Mouse (Mus musculus) stomach, postnatal 0 days (tissue): Measurements from ENCODE around the gene Gpr68. TPM values are rescaled to one million over a fixed set of nuclear protein-coding genes. Genes with fewer than 3 reads are reported as not detected.
A peak's percentile ranks its signal among the peaks of the same experiment; 100 is the strongest.

Experiments used
- ATAC-seq: fragments of 200-750 bp; cut with Nextera tagmentation; 2 replicates; pipeline ENCODE4 v1.8.0; 2017; ENCODE audit not compliant: low FRiP score, low TSS enrichment
- DNase-seq: peaks from one replicate; pipeline ENCODE4 v3.0.0-alpha.2; 2016; ENCODE audit warnings: low spot score
- H3K27ac ChIP-seq: fragments of 300-500 bp; sonication (generic); replicated peaks from 2 replicates; pipeline ENCODE4 v1.5.1; 2014; ENCODE audit warnings: mild to moderate bottlenecking, control low read depth
- H3K27me3 ChIP-seq: fragments of 300-500 bp; sonication (generic); 2 replicates; pipeline ENCODE4 v1.6.1; 2014; ENCODE audit warnings: low read length; ENCODE audit not compliant: control insufficient read depth, insufficient read depth
- H3K36me3 ChIP-seq: fragments of 300-500 bp; sonication (generic); 2 replicates; pipeline ENCODE4 v1.6.1; 2014; ENCODE audit warnings: low read length, mixed read lengths; ENCODE audit not compliant: control insufficient read depth, insufficient read depth
- H3K4me1 ChIP-seq: fragments of 300-500 bp; sonication (generic); replicated peaks from 2 replicates; pipeline ENCODE4 v1.6.1; 2014; ENCODE audit warnings: antibody characterized with exemption; ENCODE audit not compliant: control insufficient read depth, insufficient read depth
- H3K4me2 ChIP-seq: fragments of 300-500 bp; sonication (generic); replicated peaks from 2 replicates; pipeline ENCODE4 v1.6.1; 2014; ENCODE audit warnings: low read depth, mild to moderate bottlenecking, control low read depth, moderate library complexity
- H3K4me3 ChIP-seq: fragments of 300-500 bp; sonication (generic); 2 replicates; pipeline ENCODE4 v1.5.1; 2014; ENCODE audit warnings: low read depth, low read length, control low read depth
- H3K9ac ChIP-seq: fragments of 300-500 bp; sonication (generic); 2 replicates; pipeline ENCODE4 v1.6.1; 2014; ENCODE audit warnings: mild to moderate bottlenecking, low read length, control low read depth, mixed read lengths
- H3K9me3 ChIP-seq: fragments of 300-500 bp; sonication (generic); 2 replicates; pipeline ENCODE4 v1.6.1; 2016; ENCODE audit warnings: low read length; ENCODE audit not compliant: control insufficient read depth
- CTCF ChIP-seq: IDR thresholded peaks from 2 replicates; pipeline ENCODE4 v1.5.1; 2016; ENCODE audit warnings: antibody characterized with exemption, low read depth, mild to moderate bottlenecking, moderate library complexity
- EP300 ChIP-seq: optimal IDR thresholded peaks from 2 replicates; pipeline ENCODE3; 2016; ENCODE audit warnings: antibody characterized with exemption
- WGBS: fragments of 180-500 bp; shearing (Covaris S2); extraction: QIAGEN DNeasy Blood & Tissue Kit; methylation state at CpG from one replicate; pipeline ENCODE4 v1.1.7; 2014; 5-methylcytosine and 5-hydroxymethylcytosine counted together
- polyA plus RNA-seq: library from polyadenylated mRNA; unstranded; fragments of >200 nt; fragmentation: Nextera tagmentation; extraction: Ambion mirVana; gene quantifications from 2 replicates; pipeline ENCODE4 v1.2.1, GENCODE M21; 2015

The Gpr68 gene
- polyA plus RNA-seq, 1 experiment from 2014 or later = 0.44 TPM

DNA sequence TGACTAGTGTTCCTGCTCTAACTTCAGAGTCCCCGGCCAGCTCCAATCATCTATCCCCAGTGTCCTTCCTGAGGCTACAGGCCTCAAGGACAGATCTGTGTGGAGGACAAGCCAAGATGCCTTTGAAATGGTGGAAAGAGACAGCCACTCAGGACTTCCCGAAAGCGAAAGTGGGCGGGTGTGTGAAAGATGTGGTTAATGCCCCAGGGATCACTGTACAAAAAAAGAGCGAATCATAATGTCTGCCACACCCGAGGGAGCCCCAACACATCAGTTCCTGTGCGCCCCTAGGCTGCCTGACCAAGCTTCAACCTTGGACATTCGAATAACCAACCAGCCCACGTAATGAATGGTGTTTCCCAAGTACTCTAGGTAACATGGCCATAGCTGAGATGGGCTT, 20.3 kb upstream of the Gpr68 start:
- TF ChIP-seq CTCF (no peak), EP300 (no peak)
- H3K27ac ChIP-seq = no peak overlapping the region

GRCm38 (mm10) chr12:100925644-100926619, 17.9 kb upstream of the Gpr68 start:
- no peak overlapping the region for H3K4me2 ChIP-seq
- H3K9ac ChIP-seq = no peak overlapping the region

More for the DNA sequence above, 20.3 kb upstream of the Gpr68 start:
- H3K4me3 ChIP-seq = no peak overlapping the region
- no peaks in the 10 kb centered on the region for H3K4me1 ChIP-seq
- H3K27me3 ChIP-seq = no peaks in the 10 kb centered on the region
- H3K9me3 ChIP-seq = no peaks in the 10 kb centered on the region
- no peak for ATAC-seq
- H3K36me3 ChIP-seq = peaks cover 5% of the 10 kb centered on the region; the same call in 1 of the 2 replicates
- H3K9ac ChIP-seq = no peak overlapping the region
- H3K4me2 ChIP-seq = no peak overlapping the region
- no peak for DNase-seq
- 82% methylated on average over 9 of the region's 9 CpGs for WGBS

DNA sequence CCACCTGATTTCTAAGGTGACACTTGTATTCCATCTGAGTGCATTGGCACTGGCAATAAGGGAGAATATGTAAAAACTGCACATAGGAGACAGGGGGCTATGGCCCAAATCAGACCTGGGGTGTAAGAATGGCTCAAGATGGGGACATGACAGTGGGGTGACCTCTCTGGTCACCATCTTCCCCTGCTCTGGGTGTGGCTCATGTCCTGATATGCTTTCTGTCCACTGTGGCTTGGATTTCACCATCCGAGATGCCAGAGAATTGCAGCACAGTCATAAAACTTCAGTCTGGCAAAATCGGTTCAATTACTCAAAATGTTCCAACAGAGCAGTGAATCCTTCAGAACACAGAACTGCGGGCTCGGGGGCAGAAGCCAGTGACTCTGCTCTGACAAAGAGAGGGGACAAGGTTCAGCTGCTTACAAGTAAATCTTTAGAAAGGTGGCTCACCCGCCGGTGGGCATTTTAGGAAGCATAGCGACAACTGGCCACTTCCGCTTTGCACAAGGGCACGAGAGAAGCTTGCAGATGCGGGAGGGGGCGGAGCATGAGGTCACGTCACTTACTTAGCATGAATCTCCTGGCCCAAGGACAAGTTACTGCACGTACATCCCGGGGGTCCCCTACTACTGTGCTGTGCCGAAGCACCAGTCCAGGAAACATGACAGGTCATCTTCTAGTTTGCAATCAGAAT, 16.8 kb upstream of the Gpr68 start:
- Histone ChIP-seq H3K4me1 (no peaks in the 10 kb centered on the region), H3K9me3 (no peaks in the 10 kb centered on the region), H3K27ac (no peak overlapping the region), H3K36me3 (0 out of 2 replicates have a peak, but pooled peaks cover 2% of the 10 kb centered on the region), H3K4me2 (no peak overlapping the region), H3K9ac (no peak overlapping the region), H3K4me3 (no peak overlapping the region), H3K27me3 (no peaks in the 10 kb centered on the region)
- 84% methylated on average over 15 of the region's 15 CpGs for WGBS
- TF ChIP-seq EP300 = no peak
- no peak for TF ChIP-seq CTCF
- ATAC-seq (no peak), DNase-seq (no peak)

More at GRCm38 (mm10) chr12:100925644-100926619, 17.9 kb upstream of the Gpr68 start:
- Histone ChIP-seq H3K36me3 (0 out of 2 replicates have a peak, but pooled peaks cover 2% of the 10 kb centered on the region), H3K9me3 (no peaks in the 10 kb centered on the region), H3K4me1 (no peaks in the 10 kb centered on the region), H3K27ac (no peak overlapping the region), H3K4me3 (no peak overlapping the region), H3K27me3 (no peaks in the 10 kb centered on the region)
- peak; percentile 66; the same call in 1 of the 2 replicates for ATAC-seq
- DNase-seq = no peak
- TF ChIP-seq EP300 = no peak
- TF ChIP-seq CTCF = peak; percentile 91
- 71% methylated on average over 14 of the region's 14 CpGs for WGBS

- H3K27ac ChIP-seq = no peak overlapping the region
- no peaks in the 10 kb centered on the region for H3K27me3 ChIP-seq
- no peak overlapping the region for H3K4me3 ChIP-seq
- no peaks in the 10 kb centered on the region for H3K9me3 ChIP-seq
- no peak for ATAC-seq
- TF ChIP-seq EP300 (no peak), CTCF (no peak)
- H3K9ac ChIP-seq = no peak overlapping the region
- no peak overlapping the region for H3K4me2 ChIP-seq
- 73% methylated on average over 12 of the region's 12 CpGs for WGBS
- H3K36me3 ChIP-seq = no peaks in the 10 kb centered on the region
- H3K4me1 ChIP-seq = no peaks in the 10 kb centered on the region
- no peak for DNase-seq
Measured at GRCm38 (mm10) chr12:100910731-100911130, 2.7 kb upstream of the Gpr68 start.

DNA sequence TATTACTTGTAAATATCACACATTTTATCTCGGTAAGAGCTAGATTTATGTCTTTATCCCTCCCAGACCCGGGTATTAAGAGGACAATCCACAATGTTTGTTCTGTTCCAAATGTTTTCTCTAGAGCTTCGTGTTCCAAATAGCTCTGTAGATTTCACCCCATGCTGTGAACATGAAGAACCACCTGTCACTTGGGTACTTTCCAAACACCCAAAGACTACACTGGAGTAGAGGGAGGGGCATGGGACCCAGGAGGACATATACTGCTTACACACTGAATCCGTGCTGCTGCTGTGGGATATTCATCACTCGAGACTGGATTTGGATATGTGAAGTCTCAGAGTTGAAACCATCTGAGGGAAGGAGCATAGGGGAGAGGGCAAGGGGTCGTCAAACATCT, 1.8 kb upstream of the Gpr68 start:
- Histone ChIP-seq H3K27ac (no peak overlapping the region), H3K4me3 (no peak overlapping the region), H3K36me3 (no peaks in the 10 kb centered on the region), H3K9ac (no peak overlapping the region), H3K4me2 (no peak overlapping the region), H3K9me3 (no peaks in the 10 kb centered on the region), H3K4me1 (no peaks in the 10 kb centered on the region), H3K27me3 (no peaks in the 10 kb centered on the region)
- WGBS = 38% methylated on average over 6 of the region's 6 CpGs
- TF ChIP-seq CTCF (no peak), EP300 (no peak)
- DNase-seq = no peak
- no peak for ATAC-seq
